Mouse (Mus musculus) embryonic facial prominence, embryonic 11.5 days (tissue): ENCODE data around the gene Hmg20b. TPM values are rescaled to one million over a fixed set of nuclear protein-coding genes. Genes with fewer than 3 reads are reported as not detected.

Experiments
- ATAC-seq: fragments of 200-750 bp; cut with Nextera tagmentation; replicated peaks from 2 replicates; pipeline ENCODE4 v1.8.0; 2017; ENCODE audit warnings: low read depth; ENCODE audit not compliant: insufficient number of reproducible peaks, low FRiP score, low TSS enrichment
- DNase-seq: peaks from one replicate; pipeline ENCODE4 v3.0.0-alpha.2; 2015; ENCODE audit warnings: low spot score
- H3K27ac ChIP-seq: fragments of 300-500 bp; sonication (generic); replicated peaks from 2 replicates; pipeline ENCODE4 v1.5.1; 2014; ENCODE audit warnings: mild to moderate bottlenecking, low read depth, low read length, control low read depth
- H3K27me3 ChIP-seq: fragments of 300-500 bp; sonication (generic); 2 replicates; pipeline ENCODE4 v1.6.1; 2014; ENCODE audit warnings: mild to moderate bottlenecking, low read length, moderate library complexity, mixed read lengths; ENCODE audit not compliant: control insufficient read depth, insufficient read depth
- H3K36me3 ChIP-seq: fragments of 300-500 bp; sonication (generic); replicated peaks from 2 replicates; pipeline ENCODE4 v1.6.1; 2014; ENCODE audit warnings: low read depth, mild to moderate bottlenecking, low read length, moderate library complexity, mixed read lengths; ENCODE audit not compliant: control insufficient read depth, insufficient read depth
- H3K4me1 ChIP-seq: fragments of 300-500 bp; sonication (generic); 2 replicates; pipeline ENCODE4 v1.6.1; 2014; ENCODE audit warnings: low read length, mixed read lengths; ENCODE audit not compliant: control insufficient read depth, insufficient read depth
- H3K4me2 ChIP-seq: fragments of 300-500 bp; sonication (generic); 2 replicates; pipeline ENCODE4 v1.6.1; 2014; ENCODE audit warnings: low read depth, mild to moderate bottlenecking, control low read depth, low read length, moderate library complexity
- H3K4me3 ChIP-seq: fragments of 300-500 bp; sonication (generic); 2 replicates; pipeline ENCODE4 v1.5.1; 2014; ENCODE audit warnings: low read depth, low read length, control low read depth
- H3K9ac ChIP-seq: fragments of 300-500 bp; sonication (generic); replicated peaks from 2 replicates; pipeline ENCODE4 v1.6.1; 2014; ENCODE audit warnings: mild to moderate bottlenecking, control low read depth, low read length
- H3K9me3 ChIP-seq: fragments of 300-500 bp; sonication (generic); replicated peaks from 2 replicates; pipeline ENCODE4 v1.6.1; 2016; ENCODE audit warnings: mild to moderate bottlenecking, low read length, inconsistent platforms, mixed read lengths; ENCODE audit not compliant: control insufficient read depth
- WGBS: fragments of 180-500 bp; shearing (Covaris S2); extraction: QIAGEN DNeasy Blood & Tissue Kit; methylation state at CpG from one replicate; pipeline ENCODE4 v1.1.7; 2014; 5-methylcytosine and 5-hydroxymethylcytosine counted together
- polyA plus RNA-seq: library from polyadenylated mRNA; unstranded; fragments of >200 nt; fragmentation: Nextera tagmentation; extraction: Ambion mirVana; gene quantifications from 2 replicates; pipeline ENCODE4 v1.2.1, GENCODE M21; 2014

Gene Hmg20b
- polyA plus RNA-seq, 1 experiment from 2014 or later: 97.9 TPM

GRCm38 (mm10) chr10:81356352-81356990 is 6.2 kb upstream of the Hmg20b start:
- DNase-seq (no peak), ATAC-seq (no peak)
- no peak overlapping the region for H3K4me3 ChIP-seq
- no peaks in the 10 kb centered on the region for H3K9me3 ChIP-seq
- WGBS: 54% methylated on average over 12 of the region's 12 CpGs
- no peak overlapping the region for H3K9ac ChIP-seq
- no peaks in the 10 kb centered on the region for H3K27me3 ChIP-seq
- H3K36me3 ChIP-seq: no peaks in the 10 kb centered on the region
- no peaks in the 10 kb centered on the region; the same call in 1 of the 2 replicates for H3K4me1 ChIP-seq
- H3K27ac ChIP-seq: no peak overlapping the region
- H3K4me2 ChIP-seq: no peak overlapping the region

GRCm38 (mm10) chr10:81355533-81355932 is 5.3 kb upstream of the Hmg20b start:
- no peak overlapping the region for H3K4me3 ChIP-seq
- H3K9ac ChIP-seq: no peak overlapping the region
- H3K9me3 ChIP-seq: no peaks in the 10 kb centered on the region
- WGBS: 88% methylated on average over 4 of the region's 4 CpGs
- no peak for ATAC-seq
- H3K36me3 ChIP-seq: no peaks in the 10 kb centered on the region
- DNase-seq: no peak
- no peak overlapping the region for H3K4me2 ChIP-seq
- no peak overlapping the region for H3K27ac ChIP-seq
- H3K27me3 ChIP-seq: no peaks in the 10 kb centered on the region
- no peaks in the 10 kb centered on the region; the same call in 1 of the 2 replicates for H3K4me1 ChIP-seq

GRCm38 (mm10) chr10:81354738-81355477 is 4.6 kb upstream of the Hmg20b start:
- no peak overlapping the region for H3K4me3 ChIP-seq
- H3K4me1 ChIP-seq: no peaks in the 10 kb centered on the region; the same call in 1 of the 2 replicates
- H3K9ac ChIP-seq: no peak overlapping the region
- WGBS: 55% methylated on average over 9 of the region's 9 CpGs
- H3K9me3 ChIP-seq: no peaks in the 10 kb centered on the region
- DNase-seq: no peak
- ATAC-seq: no peak
- no peak overlapping the region for H3K4me2 ChIP-seq
- H3K27me3 ChIP-seq: no peaks in the 10 kb centered on the region
- no peaks in the 10 kb centered on the region for H3K36me3 ChIP-seq
- no peak overlapping the region for H3K27ac ChIP-seq

- no peaks in the 10 kb centered on the region for H3K9me3 ChIP-seq
- DNase-seq (no peak), ATAC-seq (no peak)
- H3K36me3 ChIP-seq: no peaks in the 10 kb centered on the region; the same call in 1 of the 2 replicates
- no peak overlapping the region for H3K9ac ChIP-seq
- no peaks in the 10 kb centered on the region for H3K27me3 ChIP-seq
- no peak overlapping the region for H3K27ac ChIP-seq
- 21% methylated on average over 9 of the region's 9 CpGs for WGBS
- H3K4me1 ChIP-seq: peaks cover 6% of the 10 kb centered on the region
- H3K4me3 ChIP-seq: no peak overlapping the region
- no peak overlapping the region for H3K4me2 ChIP-seq
These were observed 1.5 kb upstream of the Hmg20b start for GRCm38 (mm10) chr10:81351678-81352291.

- no peak for DNase-seq
- H3K27me3 ChIP-seq: no peaks in the 10 kb centered on the region; the same call in none of the 2 replicates
- H3K9ac ChIP-seq: peak overlapping the region; percentile 87
- ATAC-seq: peak; percentile 6; the same call in 1 of the 2 replicates
- H3K27ac ChIP-seq: no peak overlapping the region
- peak overlapping the region; percentile 40 for H3K4me2 ChIP-seq
- peaks cover 6% of the 10 kb centered on the region for H3K4me1 ChIP-seq
- H3K9me3 ChIP-seq: no peaks in the 10 kb centered on the region
- H3K36me3 ChIP-seq: no peaks in the 10 kb centered on the region; the same call in none of the 2 replicates
- peak overlapping the region; percentile 87 for H3K4me3 ChIP-seq
- WGBS: 0% methylated on average over 23 of the region's 29 CpGs
These were observed 324 bp downstream of the Hmg20b start for GRCm38 (mm10) chr10:81349961-81350350.

GRCm38 (mm10) chr10:81349146-81349545 is 1.1 kb downstream of the Hmg20b start:
- Histone ChIP-seq H3K27ac (no peak overlapping the region), H3K4me2 (peak overlapping the region; percentile 40), H3K27me3 (peaks cover 5% of the 10 kb centered on the region), H3K9me3 (no peaks in the 10 kb centered on the region), H3K4me1 (peaks cover 6% of the 10 kb centered on the region), H3K9ac (peak overlapping the region; percentile 87), H3K4me3 (peak overlapping the region; percentile 87), H3K36me3 (no peaks in the 10 kb centered on the region; the same call in none of the 2 replicates)
- ATAC-seq: no peak
- DNase-seq: peak; percentile 35
- WGBS: 3% methylated on average over 12 of the region's 12 CpGs

- H3K4me3 ChIP-seq: peak overlapping the region; percentile 19; the same call in 1 of the 2 replicates
- H3K36me3 ChIP-seq: no peaks in the 10 kb centered on the region; the same call in none of the 2 replicates
- H3K4me2 ChIP-seq: peak overlapping the region; percentile 45
- H3K27ac ChIP-seq: no peak overlapping the region
- ATAC-seq (no peak), DNase-seq (peak; percentile 79)
- H3K4me1 ChIP-seq: peaks cover 12% of the 10 kb centered on the region
- peaks cover 28% of the 10 kb centered on the region for H3K27me3 ChIP-seq
- 8% methylated on average over 54 of the region's 55 CpGs for WGBS
- H3K9me3 ChIP-seq: no peaks in the 10 kb centered on the region
- peak overlapping the region; percentile 39 for H3K9ac ChIP-seq
These were observed 3.7 kb downstream of the Hmg20b start for GRCm38 (mm10) chr10:81346453-81347067.
